Mouse (Mus musculus): ENCODE data around the gene Peg3.

Gene Peg3

DNA sequence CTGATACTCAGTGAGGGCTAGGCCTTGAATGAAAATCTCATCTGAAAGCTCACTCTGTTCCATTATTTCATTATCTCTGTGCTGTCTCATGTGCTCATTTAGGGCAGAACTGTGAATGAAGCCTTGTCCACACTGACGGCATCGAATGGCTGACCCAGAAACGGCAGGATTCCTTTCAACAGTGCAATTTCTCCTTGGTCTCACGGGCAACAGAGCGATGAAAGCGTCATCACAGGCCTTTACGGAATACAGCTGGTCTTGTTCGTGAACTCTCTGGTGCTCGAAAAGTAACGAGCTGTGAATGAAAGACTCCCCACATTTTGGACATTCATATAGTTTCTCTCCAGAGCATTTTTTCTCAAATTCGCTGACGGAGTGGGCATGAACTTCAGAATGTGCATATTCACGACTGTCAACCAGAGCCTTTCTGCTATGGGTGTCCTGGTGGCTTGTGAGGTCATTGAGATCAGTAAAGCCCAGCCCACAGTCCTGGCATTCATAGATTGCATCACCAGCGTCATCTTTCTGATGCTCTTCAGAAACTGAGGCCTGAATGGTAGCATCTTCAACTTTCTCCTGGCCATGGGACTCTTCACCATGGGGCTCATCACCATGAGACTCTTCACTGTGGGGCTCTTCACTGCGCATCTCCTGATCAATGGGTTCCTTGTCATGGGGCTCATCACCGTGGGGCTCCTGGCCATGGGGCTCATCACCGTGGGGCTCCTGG, 21.6 kb downstream of the Peg3 start:
- DNase-seq, result no peak

DNA sequence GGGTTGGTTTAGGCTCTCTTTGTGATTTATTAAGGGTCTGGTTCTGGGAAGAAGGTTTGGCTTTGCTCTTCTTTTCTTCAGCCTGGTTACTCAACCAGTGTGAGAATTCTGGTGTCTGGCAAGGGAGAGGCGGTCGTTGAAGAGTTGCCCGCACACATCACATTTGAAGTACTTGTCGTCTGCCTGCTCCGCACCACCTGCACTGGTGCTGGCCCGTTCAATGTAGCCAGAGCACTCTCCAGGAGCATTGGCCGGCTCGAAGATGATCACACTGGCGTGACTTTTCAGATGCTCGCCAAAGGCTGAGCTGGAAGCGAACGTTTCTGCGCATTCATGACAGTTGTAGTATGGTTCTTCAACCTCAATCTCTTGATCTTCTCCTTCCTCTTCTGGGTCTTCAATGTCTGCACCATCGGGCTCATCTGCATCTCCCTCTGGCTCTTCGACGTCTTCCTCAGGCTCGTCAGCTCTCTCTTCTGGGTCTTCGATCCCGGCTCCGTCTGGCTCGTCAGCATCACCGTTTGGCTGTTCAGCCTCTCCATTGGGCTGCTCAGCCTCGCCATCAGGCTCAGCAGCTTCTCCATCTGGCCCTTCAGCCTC, 22.7 kb downstream of the Peg3 start:
- no peak for DNase-seq

GRCm38 (mm10) chr7:6699230-6699629, 31.0 kb downstream of the Peg3 start:
- DNase-seq, result no peak

GRCm38 (mm10) chr7:6696241-6697045, 33.8 kb downstream of the Peg3 start, which contains the start of gene Zim1:
Gene Zim1, minus strand, starts transcription at chr7:6696450.
- DNase-seq, result peak; percentile 93

DNA sequence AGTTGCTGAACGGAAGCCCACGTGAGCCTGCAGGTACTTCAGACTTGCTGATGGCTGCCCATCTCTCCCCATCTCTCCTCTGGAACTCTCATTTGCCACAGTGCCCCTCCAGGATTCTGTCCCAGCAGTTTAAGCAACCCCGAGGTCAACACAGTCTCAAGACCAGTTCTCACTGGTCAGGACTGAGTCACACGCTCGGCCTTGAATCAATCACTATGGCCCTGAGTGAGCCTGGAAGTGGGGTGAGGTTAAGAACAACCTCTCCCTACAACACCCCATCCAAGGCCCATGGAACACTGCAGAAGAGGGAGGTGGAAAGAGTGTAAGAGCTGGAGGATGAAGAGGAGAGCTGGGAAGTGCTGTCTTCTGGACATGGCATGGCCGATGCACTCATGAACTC, 44.7 kb downstream of the Peg3 start:
- DNase-seq, result no peak

DNA sequence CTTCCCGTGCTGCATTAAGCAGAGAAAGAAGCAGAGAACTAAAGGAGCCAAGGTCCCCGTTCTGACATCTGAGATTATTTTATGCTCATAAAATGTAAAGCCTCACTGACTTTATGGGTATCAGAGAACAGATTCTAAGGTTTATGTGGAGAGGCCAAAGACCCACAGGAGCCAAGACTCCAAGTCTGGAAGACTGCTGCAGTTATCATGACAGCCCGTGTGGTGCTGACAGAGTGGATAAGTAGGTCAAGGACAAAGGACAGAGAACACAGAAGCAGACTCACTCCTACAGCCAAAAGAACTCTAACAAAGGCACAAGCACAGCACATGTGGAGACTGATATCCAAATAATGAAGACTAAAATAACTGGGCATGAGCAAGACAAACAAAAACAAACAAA, 63.5 kb downstream of the Peg3 start:
- no peak for DNase-seq

DNA sequence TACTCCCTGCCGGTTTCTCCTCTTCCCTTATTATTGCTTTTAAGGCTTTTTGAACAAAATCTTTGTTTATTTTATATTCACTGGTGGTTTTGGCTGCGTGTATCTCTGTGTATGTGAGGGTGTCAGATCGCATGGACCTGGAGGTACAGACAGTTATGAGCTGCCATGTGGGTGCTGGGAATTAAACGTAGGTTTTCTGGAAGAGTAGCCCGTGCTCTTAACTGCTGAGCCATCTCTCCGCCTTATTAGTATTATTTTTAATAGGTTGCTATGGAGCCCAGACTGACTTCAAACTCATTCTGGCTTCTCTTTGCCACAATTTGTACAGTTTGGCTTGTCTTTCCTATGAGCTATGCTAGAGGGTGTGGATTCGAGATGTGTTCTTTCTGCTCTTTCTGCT, 66.8 kb downstream of the Peg3 start:
- peak; percentile 57 for DNase-seq

DNA sequence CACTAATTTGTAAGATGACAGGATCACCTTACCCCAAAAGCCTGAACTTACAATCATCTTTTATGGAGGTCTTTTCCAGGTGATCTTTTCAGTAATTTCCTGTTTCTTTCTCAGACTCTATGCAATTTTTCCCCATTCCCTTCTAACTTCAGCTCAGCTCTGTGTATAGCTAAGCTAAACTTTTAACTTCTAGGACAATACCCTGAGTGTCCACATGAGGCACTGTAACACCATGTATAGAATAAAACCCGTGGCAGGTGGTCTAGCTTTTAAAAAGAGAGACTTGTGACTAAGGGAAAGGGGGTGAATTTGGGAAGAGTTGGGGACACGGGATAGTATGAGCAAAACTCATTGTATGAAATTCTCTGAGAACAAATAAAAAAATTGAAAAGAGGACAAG, 70.6 kb downstream of the Peg3 start:
- no peak for DNase-seq

- no peak for DNase-seq
Measured at GRCm38 (mm10) chr7:6658606-6659005, 71.6 kb downstream of the Peg3 start.
